Mouse (Mus musculus) layer of hippocampus, postnatal 14 days (tissue): ENCODE measurements around the gene Dync1h1. TPM values are rescaled to one million over a fixed set of nuclear protein-coding genes. Genes with fewer than 3 reads are reported as not detected.

ENCODE experiments used
- microRNA-seq, 2 experiments: library from miRNA; unstranded; fragments of <30 nt; microRNA quantifications; one replicate each; pipeline ENCODE4 v1.2.0; 2021
- total RNA-seq, 2 experiments: library from RNA; stranded (reverse); gene quantifications; 2 replicates each; pipeline ENCODE4 v1.2.3; 2021

The Dync1h1 gene
- total RNA-seq, 2 experiments from 2014 or later, result 301 to 319 TPM

Small RNA genes within 50 kb of the gene (microRNA-seq; reads per million reads assigned to microRNA genes)
- 0 reads per million in 2 experiments for gene Gm27299

Other genes starting within 250 kb of the Dync1h1 start
- 100 to 1,000 TPM; 250 to 255 TPM for gene Ppp2r5c, start 154.3 kb upstream of the Dync1h1 start, total RNA-seq
- not detected for gene 1700001K19Rik, start 81.2 kb downstream of the Dync1h1 start, total RNA-seq
- gene Hsp90aa1, start 101.3 kb downstream of the Dync1h1 start, total RNA-seq, result 100 to 1,000 TPM; 938 to 989 TPM
- 10 to 100 TPM; 36.9 to 42.8 TPM for gene Wdr20, start 136.5 kb downstream of the Dync1h1 start, total RNA-seq
- gene Mok, start 239.5 kb downstream of the Dync1h1 start, total RNA-seq, result 1 to 10 TPM; 7.3 to 9.8 TPM
- 10 to 100 TPM in 1 of 2 experiments, 1 to 10 TPM in 1; 9.8 to 11.2 TPM for gene Zfp839, start 248.8 kb downstream of the Dync1h1 start, total RNA-seq